Mouse (Mus musculus): ENCODE results near the gene Gm47841. TPM values are rescaled to one million over a fixed set of nuclear protein-coding genes. Genes with fewer than 3 reads are reported as not detected.

Gene Gm47841
- polyA plus RNA-seq, 1 experiment from 2014 or later = not detected

- H3K9ac ChIP-seq (replicated peaks; ENCODE audit: low read length) = peak overlapping the region; percentile 96
These were observed 29.1 kb upstream of the Gm47841 start for GRCm38 (mm10) chr15:101076071-101077000.

GRCm38 (mm10) chr15:101075656-101076055 lies 28.5 kb upstream of the Gm47841 start:
- peak overlapping the region; percentile 81 for H3K4me3 ChIP-seq (ENCODE audit: low read length)
- no peaks in the 10 kb centered on the region for H3K27me3 ChIP-seq (ENCODE audit: insufficient read depth, low read length)
- H3K4me2 ChIP-seq (replicated peaks; ENCODE audit: low read depth, low read length) = peak overlapping the region; percentile 80
- ATAC-seq (ENCODE audit: low FRiP score, low TSS enrichment) = no peak
- H3K36me3 ChIP-seq (ENCODE audit: insufficient read depth, low read length) = no peaks in the 10 kb centered on the region
- peak overlapping the region; percentile 96 for H3K9ac ChIP-seq (replicated peaks; ENCODE audit: low read length)
- H3K4me1 ChIP-seq (ENCODE audit: insufficient read depth, low read length) = peaks cover 79% of the 10 kb centered on the region
- no peaks in the 10 kb centered on the region for H3K9me3 ChIP-seq (ENCODE audit: low read length)
- H3K27ac ChIP-seq (ENCODE audit: low read length) = peak overlapping the region; percentile 97
- 23% methylated on average over 5 of the region's 5 CpGs for WGBS

More at GRCm38 (mm10) chr15:101076071-101077000, 29.1 kb upstream of the Gm47841 start:
- peak overlapping the region; percentile 80 for H3K4me2 ChIP-seq (replicated peaks; ENCODE audit: low read depth, low read length)
- peak overlapping the region; percentile 97 for H3K27ac ChIP-seq (ENCODE audit: low read length)
- peak overlapping the region; percentile 81 for H3K4me3 ChIP-seq (ENCODE audit: low read length)
- H3K9me3 ChIP-seq (ENCODE audit: low read length) = no peaks in the 10 kb centered on the region
- WGBS = 6% methylated on average over 25 of the region's 26 CpGs
- ATAC-seq (ENCODE audit: low FRiP score, low TSS enrichment) = no peak
- no peaks in the 10 kb centered on the region for H3K36me3 ChIP-seq (ENCODE audit: insufficient read depth, low read length)
- peaks cover 78% of the 10 kb centered on the region for H3K4me1 ChIP-seq (ENCODE audit: insufficient read depth, low read length)
- H3K27me3 ChIP-seq (ENCODE audit: insufficient read depth, low read length) = no peaks in the 10 kb centered on the region

GRCm38 (mm10) chr15:101075150-101075549 lies 28.0 kb upstream of the Gm47841 start:
- no peaks in the 10 kb centered on the region for H3K9me3 ChIP-seq (ENCODE audit: low read length)
- no peak overlapping the region for H3K9ac ChIP-seq (replicated peaks; ENCODE audit: low read length)
- no peaks in the 10 kb centered on the region for H3K27me3 ChIP-seq (ENCODE audit: insufficient read depth, low read length)
- 61% methylated on average over 4 of the region's 4 CpGs for WGBS
- no peak for ATAC-seq (ENCODE audit: low FRiP score, low TSS enrichment)
- H3K4me1 ChIP-seq (ENCODE audit: insufficient read depth, low read length) = peaks cover 80% of the 10 kb centered on the region
- peak overlapping the region; percentile 97 for H3K27ac ChIP-seq (ENCODE audit: low read length)
- H3K4me2 ChIP-seq (replicated peaks; ENCODE audit: low read depth, low read length) = peak overlapping the region; percentile 80; the same call in 1 of the 2 replicates
- H3K36me3 ChIP-seq (ENCODE audit: insufficient read depth, low read length) = no peaks in the 10 kb centered on the region
- H3K4me3 ChIP-seq (ENCODE audit: low read length) = no peak overlapping the region

DNA sequence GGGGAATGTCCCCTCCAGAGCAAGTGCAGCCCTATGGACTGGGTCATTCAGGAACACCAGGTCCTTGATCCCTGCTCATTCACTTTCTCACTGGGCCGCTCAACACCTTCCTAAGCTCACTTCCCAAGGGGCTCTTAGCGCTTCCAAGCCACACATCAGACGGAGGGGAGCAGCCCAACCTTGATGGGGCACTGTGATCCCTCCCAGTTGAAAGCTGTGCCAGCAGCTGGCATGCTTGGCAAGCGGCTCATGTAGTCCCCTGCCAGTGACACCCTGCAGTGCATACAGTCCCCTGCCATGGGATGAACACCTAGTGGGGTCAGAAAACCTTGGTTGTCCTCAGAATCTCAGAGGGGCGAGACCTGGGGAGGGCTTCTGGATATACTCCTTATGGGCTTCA lies 26.9 kb upstream of the Gm47841 start:
- no peak overlapping the region for H3K9ac ChIP-seq (replicated peaks; ENCODE audit: low read length)
- H3K36me3 ChIP-seq (ENCODE audit: insufficient read depth, low read length) = no peaks in the 10 kb centered on the region
- ATAC-seq (ENCODE audit: low FRiP score, low TSS enrichment) = no peak
- 82% methylated on average over 5 of the region's 5 CpGs for WGBS
- no peaks in the 10 kb centered on the region for H3K27me3 ChIP-seq (ENCODE audit: insufficient read depth, low read length)
- peaks cover 82% of the 10 kb centered on the region for H3K4me1 ChIP-seq (ENCODE audit: insufficient read depth, low read length)
- H3K4me3 ChIP-seq (ENCODE audit: low read length) = no peak overlapping the region
- no peaks in the 10 kb centered on the region for H3K9me3 ChIP-seq (ENCODE audit: low read length)
- H3K4me2 ChIP-seq (replicated peaks; ENCODE audit: low read depth, low read length) = no peak overlapping the region
- peak overlapping the region; percentile 26; the same call in 1 of the 2 replicates for H3K27ac ChIP-seq (ENCODE audit: low read length)

DNA sequence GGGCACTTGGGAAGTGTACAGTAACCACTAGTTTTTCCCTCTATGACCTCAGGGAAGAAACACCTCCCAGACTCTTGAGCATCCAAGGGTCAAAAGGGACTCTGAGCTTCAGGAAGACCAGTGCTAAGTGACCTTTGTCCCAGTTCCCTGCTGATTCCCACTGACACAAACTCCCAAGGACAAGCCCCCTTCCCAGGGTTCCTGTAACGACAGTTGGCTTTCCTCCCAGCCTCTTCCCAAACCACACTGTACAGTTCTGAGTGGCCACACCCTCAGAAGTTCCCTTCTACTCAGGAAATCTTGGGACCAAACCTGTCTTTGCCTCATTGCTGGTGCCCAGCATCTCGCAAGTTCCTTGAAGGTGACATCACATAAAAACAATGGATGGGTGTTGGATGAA lies 25.5 kb upstream of the Gm47841 start:
- Histone ChIP-seq H3K27ac (ENCODE audit: low read length) (no peak overlapping the region), H3K4me1 (ENCODE audit: insufficient read depth, low read length) (peaks cover 91% of the 10 kb centered on the region)
- 66% methylated on average over 2 of the region's 2 CpGs for whole genome bisulfite sequencing

DNA sequence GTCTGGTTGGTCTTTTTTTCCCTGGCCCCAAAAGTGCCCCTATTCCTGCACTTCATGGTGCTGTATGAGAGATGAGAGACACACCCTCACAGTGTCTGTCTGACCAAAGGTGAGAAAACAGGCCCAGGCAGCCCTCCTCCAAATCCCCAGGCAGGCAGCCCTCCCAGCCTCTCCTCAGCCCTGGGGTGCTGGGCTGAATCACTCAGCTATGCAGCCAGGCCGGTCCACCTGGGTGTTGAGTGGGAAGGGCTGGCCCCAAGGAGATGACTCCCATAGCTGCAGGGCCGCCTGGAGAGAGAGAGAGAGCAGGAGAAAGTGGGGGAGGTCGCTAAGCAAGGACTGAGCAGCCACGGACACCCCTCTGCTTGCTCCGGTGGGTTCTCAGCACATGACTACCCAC lies 23.6 kb upstream of the Gm47841 start:
- no peak overlapping the region for H3K4me3 ChIP-seq (ENCODE audit: low read length)
- no peaks in the 10 kb centered on the region for H3K36me3 ChIP-seq (ENCODE audit: insufficient read depth, low read length)
- WGBS = 15% methylated on average over 5 of the region's 5 CpGs
- H3K27me3 ChIP-seq (ENCODE audit: insufficient read depth, low read length) = no peaks in the 10 kb centered on the region
- no peaks in the 10 kb centered on the region for H3K9me3 ChIP-seq (ENCODE audit: low read length)
- peak overlapping the region; percentile 1; the same call in 1 of the 2 replicates for H3K4me2 ChIP-seq (replicated peaks; ENCODE audit: low read depth, low read length)
- H3K27ac ChIP-seq (ENCODE audit: low read length) = peak overlapping the region; percentile 88
- H3K9ac ChIP-seq (replicated peaks; ENCODE audit: low read length) = peak overlapping the region; percentile 46
- peak; percentile 59 for ATAC-seq (ENCODE audit: low FRiP score, low TSS enrichment)
- peaks cover 99% of the 10 kb centered on the region for H3K4me1 ChIP-seq (ENCODE audit: insufficient read depth, low read length)

More for the DNA sequence above, 25.5 kb upstream of the Gm47841 start:
- H3K36me3 ChIP-seq (ENCODE audit: insufficient read depth, low read length) = no peaks in the 10 kb centered on the region
- H3K27me3 ChIP-seq (ENCODE audit: insufficient read depth, low read length) = no peaks in the 10 kb centered on the region
- H3K9ac ChIP-seq (replicated peaks; ENCODE audit: low read length) = no peak overlapping the region
- no peak for ATAC-seq (ENCODE audit: low FRiP score, low TSS enrichment)
- H3K9me3 ChIP-seq (ENCODE audit: low read length) = no peaks in the 10 kb centered on the region
- no peak overlapping the region for H3K4me2 ChIP-seq (replicated peaks; ENCODE audit: low read depth, low read length)
- H3K4me3 ChIP-seq (ENCODE audit: low read length) = no peak overlapping the region

DNA sequence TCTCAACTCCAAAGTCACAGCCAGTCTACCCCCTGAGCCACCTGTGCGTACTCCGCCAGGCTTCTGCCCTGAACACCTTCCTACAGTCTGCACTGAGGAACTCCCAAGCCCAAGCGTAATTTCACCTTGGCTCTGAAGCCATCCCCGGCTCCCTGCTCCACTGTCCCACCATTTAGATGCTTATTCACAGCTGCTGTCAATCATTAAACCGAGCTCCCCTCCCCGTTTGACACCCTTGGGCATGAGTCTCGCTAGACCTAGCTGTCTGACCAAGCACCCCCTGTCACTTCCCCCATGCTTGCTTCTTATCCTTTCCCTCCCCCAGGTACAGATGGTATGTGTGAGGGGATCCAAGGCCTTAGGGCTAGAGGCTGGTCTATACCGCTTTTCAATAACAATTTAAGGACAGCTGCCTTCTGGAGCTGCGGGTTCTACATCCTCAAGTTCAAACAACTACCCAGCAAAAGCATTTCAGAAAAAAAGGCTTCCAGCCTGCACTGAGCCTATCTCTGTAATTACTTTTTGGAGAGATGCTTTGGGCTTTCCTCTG lies 22.5 kb upstream of the Gm47841 start:
- no peaks in the 10 kb centered on the region for H3K36me3 ChIP-seq (ENCODE audit: insufficient read depth, low read length)
- 38% methylated on average over 9 of the region's 9 CpGs for WGBS
- peak overlapping the region; percentile 88 for H3K27ac ChIP-seq (ENCODE audit: low read length)
- H3K4me3 ChIP-seq (ENCODE audit: low read length) = no peak overlapping the region
- peak; percentile 28 for ATAC-seq (ENCODE audit: low FRiP score, low TSS enrichment)
- H3K9me3 ChIP-seq (ENCODE audit: low read length) = no peaks in the 10 kb centered on the region
- no peaks in the 10 kb centered on the region for H3K27me3 ChIP-seq (ENCODE audit: insufficient read depth, low read length)
- H3K9ac ChIP-seq (replicated peaks; ENCODE audit: low read length) = peak overlapping the region; percentile 46
- no peak overlapping the region; the same call in 1 of the 2 replicates for H3K4me2 ChIP-seq (replicated peaks; ENCODE audit: low read depth, low read length)
- H3K4me1 ChIP-seq (ENCODE audit: insufficient read depth, low read length) = peaks cover 99% of the 10 kb centered on the region

GRCm38 (mm10) chr15:101068671-101069070 lies 21.5 kb upstream of the Gm47841 start:
- no peak for ATAC-seq (ENCODE audit: low FRiP score, low TSS enrichment)
- Histone ChIP-seq H3K9ac (replicated peaks; ENCODE audit: low read length) (no peak overlapping the region), H3K36me3 (ENCODE audit: insufficient read depth, low read length) (no peaks in the 10 kb centered on the region), H3K9me3 (ENCODE audit: low read length) (no peaks in the 10 kb centered on the region), H3K4me2 (replicated peaks; ENCODE audit: low read depth, low read length) (no peak overlapping the region), H3K4me1 (ENCODE audit: insufficient read depth, low read length) (peaks cover 90% of the 10 kb centered on the region), H3K27me3 (ENCODE audit: insufficient read depth, low read length) (no peaks in the 10 kb centered on the region), H3K4me3 (ENCODE audit: low read length) (no peak overlapping the region), H3K27ac (ENCODE audit: low read length) (peak overlapping the region; percentile 88)
- WGBS = 62% methylated on average over 4 of the region's 4 CpGs

GRCm38 (mm10) chr15:101068029-101068428 lies 20.8 kb upstream of the Gm47841 start:
- H3K27me3 ChIP-seq (ENCODE audit: insufficient read depth, low read length) = no peaks in the 10 kb centered on the region
- peak; percentile 58 for ATAC-seq (ENCODE audit: low FRiP score, low TSS enrichment)
- no peaks in the 10 kb centered on the region for H3K9me3 ChIP-seq (ENCODE audit: low read length)
- H3K4me1 ChIP-seq (ENCODE audit: insufficient read depth, low read length) = peaks cover 83% of the 10 kb centered on the region
- H3K4me2 ChIP-seq (replicated peaks; ENCODE audit: low read depth, low read length) = no peak overlapping the region
- H3K36me3 ChIP-seq (ENCODE audit: insufficient read depth, low read length) = no peaks in the 10 kb centered on the region
- no peak overlapping the region for H3K4me3 ChIP-seq (ENCODE audit: low read length)
- WGBS = 21% methylated on average over 3 of the region's 3 CpGs
- peak overlapping the region; percentile 77 for H3K27ac ChIP-seq (ENCODE audit: low read length)
- H3K9ac ChIP-seq (replicated peaks; ENCODE audit: low read length) = no peak overlapping the region

All from kidney, embryonic 16.5 days (tissue).